Mouse (Mus musculus): ENCODE results near the gene Vmn1r184.
"Not testable (repeated sequence)": the region's sequence is repeated elsewhere in the genome, so short reads cannot be mapped to it uniquely, and the experiment has no call there.

Gene Vmn1r184

DNA sequence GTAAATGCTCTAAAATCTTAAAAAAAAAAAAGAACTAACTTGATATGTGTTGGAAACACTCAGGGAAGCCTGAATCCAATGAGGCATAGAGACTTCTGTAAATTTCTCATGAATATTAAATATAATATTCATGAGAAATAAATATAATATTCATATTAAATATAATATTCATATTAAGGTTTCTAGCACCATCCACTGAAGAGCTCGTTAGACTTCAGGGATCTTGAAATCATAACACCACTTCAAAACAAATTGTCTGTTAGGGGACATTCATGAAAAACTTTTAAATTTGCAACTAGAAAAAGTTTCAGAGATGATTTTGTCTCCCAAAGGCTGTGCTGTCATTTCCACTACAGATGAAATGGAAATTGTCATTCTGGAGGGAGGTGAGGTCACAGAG lies at the start of gene Vmn1r184:
Vmn1r184 (plus strand) TSS at position 301 of the 400 bp plus-strand sequence.
- not testable (repeated sequence) for DNase-seq

GRCm38 (mm10) chr7:26303429-26304166 lies 43.5 kb downstream of the Vmn1r184 start:
- not testable (repeated sequence) for DNase-seq

DNA sequence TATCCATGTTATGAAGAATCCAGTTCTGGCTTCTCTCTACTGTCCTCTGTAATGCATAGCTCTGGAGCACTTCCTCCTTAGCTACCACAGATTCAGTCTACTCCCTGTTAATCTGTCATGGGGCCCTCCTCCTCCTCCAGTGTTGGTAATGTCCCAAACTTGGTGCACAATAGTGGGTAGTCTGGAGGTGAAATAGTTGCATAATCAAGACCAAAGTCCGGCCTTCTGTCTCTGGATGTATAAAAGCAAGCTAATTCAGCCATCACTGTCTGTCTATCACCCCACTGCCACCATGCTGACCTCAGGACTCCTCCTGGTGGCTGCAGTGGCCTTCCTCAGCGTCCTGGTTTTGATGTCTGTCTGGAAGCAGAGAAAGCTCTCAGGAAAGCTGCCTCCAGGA lies 46.8 kb downstream of the Vmn1r184 start, which contains the start of gene Cyp2a4:
Cyp2a4 (plus strand) TSS at position 244 of the 400 bp plus-strand sequence.
- not testable (repeated sequence) for DNase-seq

GRCm38 (mm10) chr7:26311786-26312185 lies 51.7 kb downstream of the Vmn1r184 start:
- not testable (repeated sequence) for DNase-seq

GRCm38 (mm10) chr7:26315194-26315593 lies 55.1 kb downstream of the Vmn1r184 start:
- not testable (repeated sequence) for DNase-seq

GRCm38 (mm10) chr7:26315809-26316208 lies 55.7 kb downstream of the Vmn1r184 start:
- DNase-seq = not testable (repeated sequence)

Measured in layer of hippocampus, adult 9-11 months (tissue).